Mouse (Mus musculus) intestine, postnatal 0 days (tissue): ENCODE measurements at regions not wholly inside any gene's neighbourhood (a gene's known extent, or its start where the extent isn't known, plus 50 kb on each side); places are given as distances from the start of the nearest gene placed in this dataset.

Source experiments
- ATAC-seq: fragments of 200-750 bp; cut with Nextera tagmentation; 2 replicates; pipeline ENCODE4 v1.8.0; 2017; ENCODE audit warnings: mild to moderate bottlenecking, moderate TSS enrichment, moderate library complexity
- H3K27ac ChIP-seq: fragments of 300-500 bp; sonication (generic); 2 replicates; pipeline ENCODE4 v1.5.1; 2014; ENCODE audit warnings: mild to moderate bottlenecking, low read depth, low read length, moderate library complexity
- H3K27me3 ChIP-seq: fragments of 300-500 bp; sonication (generic); replicated peaks from 2 replicates; pipeline ENCODE4 v1.6.1; 2014; ENCODE audit warnings: low read length, mixed read lengths; ENCODE audit not compliant: control insufficient read depth, insufficient read depth
- H3K36me3 ChIP-seq: fragments of 300-500 bp; sonication (generic); 2 replicates; pipeline ENCODE4 v1.6.1; 2014; ENCODE audit warnings: mild to moderate bottlenecking, moderate library complexity; ENCODE audit not compliant: control insufficient read depth, insufficient read depth
- H3K4me1 ChIP-seq: fragments of 300-500 bp; sonication (generic); replicated peaks from 2 replicates; pipeline ENCODE4 v1.6.1; 2014; ENCODE audit warnings: antibody characterized with exemption, low read length, mixed read lengths; ENCODE audit not compliant: control insufficient read depth, insufficient read depth
- H3K4me2 ChIP-seq: fragments of 300-500 bp; sonication (generic); replicated peaks from 2 replicates; pipeline ENCODE4 v1.6.1; 2014; ENCODE audit warnings: low read depth, mild to moderate bottlenecking, moderate library complexity
- H3K4me3 ChIP-seq: fragments of 300-500 bp; sonication (generic); 2 replicates; pipeline ENCODE4 v1.5.1; 2014; ENCODE audit warnings: low read depth, low read length
- H3K9ac ChIP-seq: fragments of 300-500 bp; sonication (generic); 2 replicates; pipeline ENCODE4 v1.6.1; 2014; ENCODE audit warnings: mild to moderate bottlenecking, low read depth, low read length
- H3K9me3 ChIP-seq: fragments of 300-500 bp; sonication (generic); 2 replicates; pipeline ENCODE4 v1.6.1; 2016; ENCODE audit warnings: mixed run types; ENCODE audit not compliant: control insufficient read depth
- CTCF ChIP-seq: sonication (generic); IDR thresholded peaks from 2 replicates; pipeline ENCODE4 v1.5.1; 2016; ENCODE audit warnings: low read depth, mild to moderate bottlenecking, control low read depth, antibody characterized with exemption, moderate library complexity
- WGBS: fragments of 180-500 bp; shearing (Covaris S2); extraction: QIAGEN DNeasy Blood & Tissue Kit; methylation state at CpG from one replicate; pipeline ENCODE4 v1.1.7; 2014; 5-methylcytosine and 5-hydroxymethylcytosine counted together

- no peak overlapping the region for H3K4me3 ChIP-seq
These were observed 2234.6 kb downstream of the 4930444P10Rik start for GRCm38 (mm10) chr1:13858371-13859018.

GRCm38 (mm10) chr1:13856998-13857397 is 2236.1 kb downstream of the 4930444P10Rik start:
- Histone ChIP-seq H3K27me3 (no peaks in the 10 kb centered on the region), H3K9ac (no peak overlapping the region), H3K27ac (no peak overlapping the region), H3K4me3 (no peak overlapping the region), H3K4me1 (no peaks in the 10 kb centered on the region), H3K4me2 (no peak overlapping the region), H3K36me3 (no peaks in the 10 kb centered on the region), H3K9me3 (no peaks in the 10 kb centered on the region)
- TF ChIP-seq CTCF: no peak
- WGBS: 79% methylated on average over 2 of the region's 2 CpGs
- ATAC-seq: no peak

More at GRCm38 (mm10) chr1:13858371-13859018, 2234.6 kb downstream of the 4930444P10Rik start:
- Histone ChIP-seq H3K4me1 (no peaks in the 10 kb centered on the region), H3K27me3 (no peaks in the 10 kb centered on the region), H3K36me3 (no peaks in the 10 kb centered on the region), H3K4me2 (no peak overlapping the region), H3K27ac (no peak overlapping the region), H3K9ac (no peak overlapping the region), H3K9me3 (no peaks in the 10 kb centered on the region)
- ATAC-seq: no peak
- TF ChIP-seq CTCF: no peak
- WGBS: 55% methylated on average over 6 of the region's 6 CpGs

DNA sequence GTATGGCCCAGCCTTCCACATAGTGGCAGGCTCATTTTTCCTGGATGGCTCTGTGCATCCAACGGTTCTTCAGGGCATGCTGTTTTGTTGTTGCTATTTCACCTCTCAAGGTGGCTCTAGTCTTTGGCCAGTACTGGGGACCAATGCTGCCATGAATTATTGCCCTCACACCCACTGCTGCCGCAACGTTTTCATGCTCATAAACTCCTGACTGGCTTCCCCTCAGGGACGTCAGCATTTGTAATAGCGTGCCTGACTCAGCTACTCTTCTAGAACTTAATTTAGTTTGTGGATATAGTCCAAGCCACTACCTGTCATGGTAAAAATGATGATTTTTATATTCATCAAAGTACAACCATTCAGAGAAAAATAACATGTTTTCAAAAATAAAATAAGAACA is 2242.0 kb downstream of the 4930444P10Rik start:
- Histone ChIP-seq H3K9ac (no peak overlapping the region), H3K27ac (no peak overlapping the region), H3K9me3 (no peaks in the 10 kb centered on the region), H3K36me3 (no peaks in the 10 kb centered on the region), H3K4me3 (no peak overlapping the region), H3K4me1 (no peaks in the 10 kb centered on the region), H3K27me3 (no peaks in the 10 kb centered on the region), H3K4me2 (no peak overlapping the region)
- 81% methylated on average over 5 of the region's 5 CpGs for WGBS
- ATAC-seq: no peak
- no peak for TF ChIP-seq CTCF

DNA sequence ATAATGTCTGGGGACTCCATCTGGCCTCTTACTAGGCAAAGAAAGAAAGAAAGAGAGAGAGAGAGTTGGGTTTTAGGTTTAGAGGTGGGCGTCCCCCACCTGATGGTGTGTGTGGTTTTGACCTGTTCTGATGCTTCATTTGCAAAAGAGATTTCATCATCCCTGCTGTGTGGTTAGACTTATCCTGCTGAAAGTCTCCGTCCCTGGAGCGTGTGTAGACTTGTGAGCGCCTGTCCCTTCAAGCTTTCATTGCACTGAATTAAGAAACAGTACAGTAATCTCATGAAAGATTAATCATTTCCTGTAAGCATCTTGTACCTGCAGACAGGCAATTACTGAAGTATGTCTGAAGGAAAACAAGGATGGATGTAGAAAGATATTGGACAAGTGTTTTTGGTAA is 2244.1 kb downstream of the 4930444P10Rik start:
- ATAC-seq: no peak
- Histone ChIP-seq H3K4me2 (no peak overlapping the region), H3K4me3 (no peak overlapping the region), H3K4me1 (no peaks in the 10 kb centered on the region), H3K9ac (no peak overlapping the region), H3K9me3 (no peaks in the 10 kb centered on the region), H3K27ac (no peak overlapping the region), H3K36me3 (no peaks in the 10 kb centered on the region), H3K27me3 (no peaks in the 10 kb centered on the region)
- no peak for TF ChIP-seq CTCF
- 79% methylated on average over 4 of the region's 4 CpGs for WGBS

DNA sequence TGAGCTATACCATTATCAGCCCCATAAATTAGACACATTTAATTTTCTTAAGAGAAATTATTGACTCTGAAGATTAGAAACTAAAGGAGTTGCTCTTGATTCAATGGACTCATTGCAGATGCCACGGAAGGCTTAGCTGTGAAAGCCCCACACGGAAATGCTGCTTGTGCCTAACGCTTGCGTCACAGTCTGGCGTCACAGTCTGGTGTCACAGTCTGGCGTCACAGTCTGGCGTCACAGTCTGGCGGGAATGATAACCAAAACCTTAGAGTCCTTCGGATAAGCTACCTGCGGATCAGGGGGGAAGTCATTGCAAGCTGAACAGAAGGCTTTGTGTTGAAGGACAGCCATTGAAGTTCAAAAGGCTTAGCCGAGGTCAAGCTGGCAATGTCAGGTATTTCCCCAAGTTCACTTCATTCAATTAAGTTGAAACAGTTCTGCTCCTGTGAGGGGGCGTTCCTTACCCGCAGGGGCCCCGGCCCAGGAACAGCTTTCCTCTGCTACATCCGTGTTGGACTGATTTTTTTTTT is 2246.7 kb downstream of the 4930444P10Rik start:
- Histone ChIP-seq H3K4me2 (no peak overlapping the region), H3K27me3 (no peaks in the 10 kb centered on the region), H3K9ac (no peak overlapping the region), H3K4me1 (no peaks in the 10 kb centered on the region), H3K4me3 (no peak overlapping the region), H3K9me3 (no peaks in the 10 kb centered on the region), H3K27ac (no peak overlapping the region), H3K36me3 (no peaks in the 10 kb centered on the region)
- WGBS: 74% methylated on average over 15 of the region's 15 CpGs
- ATAC-seq: no peak
- TF ChIP-seq CTCF: no peak

DNA sequence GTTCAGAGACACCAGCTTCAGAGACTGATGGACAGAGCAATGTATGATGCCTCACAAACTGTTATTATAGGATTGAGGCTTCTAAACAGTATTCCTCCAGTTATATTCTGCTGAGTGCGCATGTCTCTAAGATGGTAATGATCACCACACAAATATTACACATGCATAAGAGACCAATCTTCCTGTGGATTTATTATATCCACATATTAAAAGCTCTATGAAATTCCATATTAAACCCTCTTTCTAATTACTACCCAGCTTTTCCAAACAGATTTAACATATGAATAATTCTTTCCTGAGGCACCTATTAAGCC is 2252.9 kb downstream of the 4930444P10Rik start:
- ATAC-seq: no peak
- H3K27me3 ChIP-seq: no peaks in the 10 kb centered on the region
- H3K9me3 ChIP-seq: no peaks in the 10 kb centered on the region
- H3K9ac ChIP-seq: no peak overlapping the region
- WGBS: 91% methylated on average over 1 of the region's 1 CpGs
- no peak overlapping the region for H3K27ac ChIP-seq
- H3K4me3 ChIP-seq: no peak overlapping the region
- no peaks in the 10 kb centered on the region for H3K36me3 ChIP-seq
- no peak for TF ChIP-seq CTCF
- H3K4me1 ChIP-seq: no peaks in the 10 kb centered on the region
- no peak overlapping the region for H3K4me2 ChIP-seq
